Mouse (Mus musculus) urinary bladder, postnatal 36 days (tissue): ENCODE results near the gene Lcn5.
"Not testable (repeated sequence)": the region's sequence is repeated elsewhere in the genome, so short reads cannot be mapped to it uniquely, and the experiment has no call there.

ENCODE experiments used
- DNase-seq, 2 experiments: peaks; one replicate each; pipeline ENCODE4 v3.0.0; 2022; ENCODE audit warnings: low spot score in 2 of 2, mixed read lengths in 1 of 2

Gene Lcn5

DNA sequence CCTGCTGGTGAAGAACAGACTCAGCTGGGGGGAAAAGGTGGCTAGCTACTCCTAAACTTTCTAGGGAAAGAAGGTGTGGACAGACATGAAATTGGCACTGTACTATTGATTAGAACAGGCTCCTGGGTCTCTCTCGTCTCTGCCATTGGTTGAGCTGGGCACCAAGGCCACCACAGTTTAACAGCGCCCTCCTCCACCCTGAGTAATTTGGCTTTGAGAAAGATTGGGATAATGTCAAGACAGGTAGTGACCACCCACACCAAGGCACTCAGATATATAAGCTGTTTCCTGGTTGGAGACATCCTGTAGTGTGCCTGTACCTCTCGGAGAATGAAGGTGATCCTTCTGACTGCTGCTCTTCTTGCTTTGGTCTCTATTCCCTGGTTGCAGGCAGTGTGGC is 18.7 kb downstream of the Lcn5 start, which contains the start of gene Lcn6:
Gene Lcn6 (plus strand): TSS at position 301 of the 400 bp plus-strand sequence.
- no peak for DNase-seq

DNA sequence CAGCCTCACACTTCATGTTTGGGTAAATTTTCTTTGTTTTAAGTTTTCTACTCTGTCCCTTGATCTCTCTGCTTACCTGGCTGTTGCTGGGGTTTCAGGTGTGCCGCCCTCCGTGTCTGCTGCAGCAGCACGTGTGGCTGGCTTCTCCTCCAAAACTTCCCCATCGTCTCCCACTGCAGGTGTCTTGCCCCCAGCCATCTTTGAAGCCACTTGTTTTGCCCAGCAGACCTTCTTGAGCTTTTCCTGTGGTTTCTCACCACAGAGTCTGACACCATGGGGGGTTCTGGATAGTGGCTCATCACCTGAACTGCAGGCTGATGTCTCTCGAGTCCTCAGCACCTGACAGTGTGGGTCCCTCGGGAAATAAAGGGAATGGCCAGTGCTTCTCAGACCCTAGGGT is 21.8 kb downstream of the Lcn5 start:
- no peak for DNase-seq

DNA sequence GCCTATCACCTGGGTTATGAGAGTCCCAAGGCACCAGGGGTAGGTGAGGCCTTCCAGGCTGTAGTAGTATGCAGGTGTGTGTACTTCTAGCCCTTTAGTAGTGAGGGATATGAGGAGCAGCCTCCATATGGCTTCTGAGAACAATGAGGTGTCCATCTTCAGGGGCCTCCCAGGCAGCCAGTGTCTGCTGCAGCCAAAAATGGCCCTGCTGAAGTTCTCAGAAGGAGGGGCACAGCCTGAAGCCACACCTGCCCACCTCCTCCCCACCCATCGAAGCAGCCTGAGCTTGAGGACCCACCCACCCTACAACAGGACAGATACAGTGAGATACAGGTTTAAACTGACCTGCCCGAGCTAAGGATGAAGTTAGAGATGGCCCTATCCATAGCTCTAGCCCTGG is 24.7 kb downstream of the Lcn5 start, which contains the start of gene Lcn10:
Gene Lcn10 (plus strand): TSS at position 301 of the 400 bp plus-strand sequence.
- no peak for DNase-seq

DNA sequence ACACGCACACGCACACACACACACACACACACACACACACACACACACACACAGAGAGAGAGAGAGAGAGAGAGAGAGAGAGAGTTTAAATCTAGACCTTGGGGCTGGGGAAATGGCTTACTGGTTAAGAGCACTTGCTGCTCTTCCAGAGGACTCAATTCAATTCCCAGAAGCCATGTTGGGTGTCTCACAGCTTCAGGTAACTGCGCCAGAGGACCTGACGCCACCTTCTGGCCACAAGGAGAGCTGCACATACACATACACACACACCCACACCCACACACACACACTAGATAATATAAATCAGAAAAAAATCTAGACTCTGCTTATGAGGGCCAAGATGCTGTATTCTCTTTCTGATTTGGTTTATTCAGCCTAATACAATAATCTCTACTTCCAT is 29.2 kb downstream of the Lcn5 start:
- no peak for DNase-seq

DNA sequence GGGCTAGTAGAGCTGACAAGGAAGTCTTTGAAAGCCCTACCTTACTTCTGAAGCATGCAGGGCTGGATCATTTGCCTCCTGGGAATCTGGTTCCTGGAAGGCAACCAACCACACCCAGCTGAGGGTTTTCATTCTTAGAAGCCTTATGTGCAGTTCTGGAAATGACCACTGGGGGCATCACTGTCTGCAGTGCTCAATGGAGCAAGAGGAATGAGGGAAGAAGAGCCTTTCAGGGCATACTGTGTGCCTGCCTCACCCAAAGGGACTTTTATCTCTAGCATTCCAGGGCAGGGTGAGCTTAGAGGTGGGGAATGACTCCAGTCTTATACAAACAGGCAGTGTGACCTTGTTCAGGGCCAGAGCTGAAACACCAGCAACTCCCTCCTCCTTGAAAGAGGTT is 36.9 kb downstream of the Lcn5 start:
- DNase-seq: peak; percentile 46 to 54

DNA sequence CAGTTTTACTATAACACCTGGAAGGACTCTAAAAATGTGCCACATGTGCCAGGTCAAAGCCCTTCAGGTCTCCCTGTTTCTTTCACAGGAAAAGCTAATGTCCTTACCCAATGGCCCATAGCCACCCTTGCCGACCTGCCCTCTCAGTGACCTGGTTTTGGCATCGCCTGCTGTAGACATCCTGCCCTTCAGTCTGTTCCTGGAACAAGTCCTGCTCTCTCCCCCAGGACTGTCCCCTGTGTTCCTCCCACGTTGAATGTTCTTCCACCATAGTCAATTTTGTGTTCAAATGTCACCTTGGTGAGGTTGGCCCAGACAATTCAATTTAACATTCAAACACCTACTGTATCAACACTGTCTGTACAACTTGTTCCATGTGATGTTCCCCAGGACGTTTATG is 39.2 kb downstream of the Lcn5 start:
- no peak for DNase-seq

DNA sequence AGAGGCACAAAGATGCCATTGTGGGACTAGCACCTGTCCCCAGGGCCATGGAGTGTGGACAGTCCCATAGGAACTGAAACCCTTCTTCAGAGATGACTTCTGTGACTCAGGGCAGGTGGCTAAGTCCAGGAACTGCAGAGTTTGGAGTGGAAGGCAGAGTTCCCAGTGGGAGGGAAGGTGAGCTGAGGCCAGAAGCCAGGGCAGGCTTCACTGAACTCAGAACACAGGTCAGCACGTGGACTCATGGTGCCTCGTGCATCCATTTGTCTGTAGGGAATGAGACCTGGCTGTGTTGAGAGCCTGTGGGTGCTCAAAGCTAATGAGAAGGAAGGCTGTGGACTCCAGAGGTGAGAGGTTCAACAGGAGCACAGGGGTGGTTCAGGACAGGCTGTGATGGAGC is 40.9 kb downstream of the Lcn5 start:
- no peak for DNase-seq

DNA sequence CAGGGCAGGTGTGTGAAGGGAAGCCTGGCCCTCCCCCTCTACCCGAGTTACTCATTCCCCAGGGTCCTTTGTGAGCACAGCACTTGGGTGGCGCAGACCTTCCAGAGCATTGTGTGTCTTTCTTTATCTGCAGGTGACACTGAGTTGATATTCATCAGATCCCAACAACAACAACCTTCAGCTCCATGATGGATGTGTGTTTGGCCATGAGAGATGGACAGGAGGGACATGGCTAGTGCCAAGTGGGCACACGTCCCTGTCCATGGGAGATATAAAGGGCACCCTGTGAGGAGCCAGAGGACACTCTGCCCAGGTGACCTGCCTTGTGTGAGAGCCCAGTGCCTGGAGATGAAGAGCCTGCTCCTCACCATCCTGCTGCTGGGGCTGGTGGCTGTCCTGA is 42.0 kb downstream of the Lcn5 start, which contains the start of gene Obp2a:
Gene Obp2a (plus strand): TSS at position 301 of the 400 bp plus-strand sequence.
- DNase-seq: not testable (repeated sequence)

DNA sequence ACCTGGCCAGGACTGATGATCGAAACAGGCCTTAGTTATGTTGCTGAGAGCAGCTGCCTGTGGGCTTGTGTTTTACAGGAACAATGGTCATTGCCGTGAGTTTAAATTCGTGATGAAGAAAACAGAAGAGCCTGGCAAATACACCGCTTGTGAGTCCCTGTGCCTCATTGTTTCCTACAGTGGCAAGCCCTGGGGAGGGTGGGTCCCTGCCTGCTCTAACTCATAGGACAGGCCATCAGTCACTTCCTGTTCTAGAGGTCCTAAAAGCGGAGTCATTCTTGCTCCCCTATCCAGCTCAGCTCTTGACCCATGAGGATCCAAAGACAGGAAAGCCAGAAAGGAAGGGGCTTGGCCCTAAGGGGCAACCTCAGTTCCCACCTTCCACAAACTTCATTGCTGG is 43.2 kb downstream of the Lcn5 start:
- no peak for DNase-seq

DNA sequence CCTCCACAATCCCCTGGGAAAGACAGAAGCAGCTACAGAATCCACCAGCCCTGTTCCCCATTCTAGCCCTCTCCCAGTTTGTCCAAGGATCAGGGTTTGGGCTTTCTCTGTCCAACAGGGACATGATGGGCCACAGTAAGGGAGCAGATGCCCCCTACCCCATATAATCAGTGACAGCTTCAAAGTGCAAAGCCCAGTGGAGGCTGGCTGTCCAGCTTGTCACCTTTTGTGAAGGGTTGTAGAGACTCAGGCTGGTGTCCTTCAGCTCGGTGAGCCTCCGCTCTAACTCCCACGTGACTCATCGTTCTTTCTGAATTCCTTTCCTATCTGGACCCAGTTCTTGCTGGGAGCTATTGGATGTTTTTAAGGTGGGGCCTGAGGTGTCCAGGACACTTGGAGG is 46.0 kb downstream of the Lcn5 start:
- no peak for DNase-seq

DNA sequence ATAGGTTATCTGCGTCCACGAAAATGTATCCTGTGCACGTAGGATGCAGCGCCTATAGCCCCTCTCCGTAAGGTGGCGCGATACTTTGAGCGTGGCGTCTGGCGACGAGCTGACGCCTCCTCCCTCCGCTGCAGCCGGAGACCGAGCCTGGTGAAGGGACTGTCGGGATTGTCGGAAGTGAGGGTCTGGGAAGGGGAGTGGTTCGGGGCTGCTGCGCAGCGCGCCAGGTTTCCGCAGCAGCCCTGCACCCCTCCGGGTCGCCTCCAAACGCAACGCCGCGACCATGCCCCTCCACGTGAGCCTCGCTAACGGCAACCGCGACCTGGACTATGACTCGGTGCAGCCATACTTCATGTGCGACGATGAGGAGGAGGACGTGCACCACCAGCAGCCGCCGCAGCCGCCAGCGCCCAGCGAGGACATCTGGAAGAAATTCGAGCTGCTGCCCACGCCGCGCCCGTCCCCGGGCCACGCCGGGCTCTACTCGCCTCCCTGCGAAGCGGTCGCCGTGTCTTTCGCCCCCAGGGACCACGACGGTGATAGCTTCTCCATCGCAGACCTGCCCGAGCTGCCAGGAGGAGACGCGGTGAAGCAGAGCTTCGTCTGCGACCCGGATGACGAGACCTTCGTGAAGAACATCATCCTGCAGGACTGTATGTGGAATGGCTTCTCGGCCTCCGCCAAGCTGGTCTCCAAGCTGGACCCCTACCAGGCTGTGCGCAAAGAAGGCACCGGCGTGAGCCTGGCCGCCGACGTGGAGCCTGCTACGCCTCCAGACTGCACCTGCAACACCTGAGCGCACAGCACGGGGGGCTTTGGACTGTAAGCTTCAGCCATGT is 49.1 kb downstream of the Lcn5 start, which contains the start of gene Bmyc:
Gene Bmyc (plus strand): TSS at position 97 of the 839 bp plus-strand sequence.
- peak; percentile 72 to 78 for DNase-seq

DNA sequence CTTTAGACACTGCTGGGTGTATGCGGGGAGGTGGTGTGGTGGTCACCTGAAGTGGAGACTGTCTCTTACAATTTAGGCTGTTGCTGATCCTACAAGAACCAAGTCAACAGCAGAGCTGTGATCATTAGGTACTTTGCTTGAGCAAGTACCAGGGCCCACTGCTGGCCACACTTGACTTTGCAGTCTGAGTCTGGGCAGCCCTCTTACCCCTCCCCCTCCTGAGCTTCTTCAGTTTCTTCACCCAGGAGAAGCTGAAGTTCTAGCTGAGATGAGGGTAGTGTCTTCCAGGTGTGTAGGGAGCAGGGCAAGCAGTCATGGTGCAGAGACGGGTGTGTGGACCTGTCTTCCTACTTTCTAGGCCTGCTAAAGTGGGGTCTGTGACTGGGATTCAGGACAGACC is 50.4 kb downstream of the Lcn5 start:
- DNase-seq: peak in 1 of 2 experiments; percentile 13

DNA sequence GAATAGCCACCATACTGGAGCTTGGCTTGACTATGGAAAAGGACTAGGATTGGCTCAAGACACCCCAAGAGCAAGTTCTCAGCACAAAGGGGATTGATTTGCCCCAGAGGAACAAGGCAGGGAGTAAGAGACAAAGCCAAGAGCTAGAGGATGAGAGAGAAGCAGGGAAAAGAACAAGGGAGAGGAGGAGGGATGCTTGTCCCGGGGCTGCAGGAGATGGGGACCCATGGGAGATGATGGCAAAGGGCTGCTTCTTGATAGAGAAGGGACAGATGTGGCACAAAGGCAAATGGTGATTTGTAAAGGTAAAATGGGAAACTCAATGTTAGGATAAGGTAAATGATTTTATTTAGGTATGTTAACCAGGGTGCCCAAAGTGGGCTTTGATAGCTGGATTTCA is 51.3 kb downstream of the Lcn5 start:
- not testable (repeated sequence) for DNase-seq

DNA sequence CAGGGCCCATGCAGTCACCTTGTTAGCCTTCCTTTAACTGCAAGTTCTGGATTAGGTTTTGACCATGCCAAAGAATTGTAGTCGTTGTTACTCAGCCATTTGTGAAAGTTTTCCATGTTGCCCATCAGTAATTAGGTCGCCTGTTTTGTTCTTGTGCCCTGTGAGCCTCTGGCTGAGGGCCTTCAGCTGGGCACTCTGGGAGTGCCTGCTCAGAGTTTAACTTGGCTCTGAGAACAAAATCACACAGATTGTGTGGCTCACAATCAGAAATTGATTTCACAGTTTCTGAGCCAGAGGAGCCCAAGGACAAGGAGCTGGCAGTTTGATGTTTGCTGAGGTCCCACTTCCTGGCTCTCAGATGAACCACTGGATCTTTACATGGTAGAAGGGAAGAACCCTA is 52.0 kb downstream of the Lcn5 start:
- not testable (repeated sequence) for DNase-seq
